ENCODE assay signal across 15 mouse cellular contexts in the genomic region with DNA sequence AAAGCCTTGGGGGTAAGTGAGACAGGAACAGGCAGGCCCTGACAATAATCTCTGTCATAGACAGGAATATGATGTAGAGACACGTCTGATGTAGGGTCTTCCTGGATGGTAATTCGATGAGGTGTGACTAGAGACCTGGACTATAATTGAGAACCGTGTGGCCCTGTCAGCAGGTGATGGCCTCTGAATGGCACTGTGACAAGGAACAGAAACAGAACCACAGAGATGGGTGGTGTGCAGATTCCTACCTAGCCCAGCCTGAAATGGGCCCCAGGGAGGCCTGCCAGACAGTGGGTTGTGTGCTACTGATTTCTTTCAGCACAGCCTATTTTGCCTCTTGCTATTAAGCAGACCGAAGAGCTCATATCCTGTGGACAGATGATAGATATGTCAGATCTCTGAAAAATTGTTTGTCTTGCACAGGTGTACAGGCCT.
DNase-seq lines count a peak whose midpoint lies in the region; ATAC-seq and TF ChIP-seq lines count a peak whose summit lies in the region.
"Had no signal": no experiment of that assay in that cellular context is flagged by ENCODE, and none has a peak within 500 bp of the region (broad histone marks: within the 10 kb centered on the region; RNA-seq: fewer than 3 reads in every experiment).

No protein-coding gene starts in this region.

- no peak overlapping the region for H3K9ac ChIP-seq in heart, embryonic 12.5 days
- no peak overlapping the region for H3K9ac ChIP-seq in lung, embryonic 14.5 days
- no peak overlapping the region for H3K9ac ChIP-seq in embryonic facial prominence, embryonic 15.5 days
- H3K9ac ChIP-seq in stomach, embryonic 15.5 days = no peak overlapping the region
- H3K9ac ChIP-seq in hindbrain, embryonic 12.5 days = no peak overlapping the region

- ATAC-seq in heart, embryonic 12.5 days (ENCODE audit: insufficient number of reproducible peaks, low FRiP score) = peak; percentile 78
- peak; percentile 44; the same call in 1 of the 2 replicates for ATAC-seq in lung, embryonic 14.5 days (ENCODE audit: insufficient read depth)
- 0 out of 2 replicates have a peak, but pooled peaks have one; percentile 4 for ATAC-seq in embryonic facial prominence, embryonic 15.5 days (ENCODE audit: insufficient number of reproducible peaks, low FRiP score, low TSS enrichment, low read depth)
- ATAC-seq in stomach, embryonic 15.5 days (ENCODE audit: insufficient read depth, low FRiP score, low read depth) = 0 out of 2 replicates have a peak, but pooled peaks have one; percentile 43
- ATAC-seq in hindbrain, embryonic 12.5 days (ENCODE audit: low FRiP score) = no peak
- ATAC-seq: forebrain, embryonic 16.5 days had no signal

- no peak for DNase-seq in heart, postnatal 4 days
- DNase-seq in lung, embryonic 14.5 days = no peak
- no peak for DNase-seq in lung, adult 18-20 months
- no peak for DNase-seq in hindbrain, embryonic 10.5 days (ENCODE audit: low spot score)
- DNase-seq: adrenal gland, postnatal 25 days; cerebellum, adult 9-10 months; gastrocnemius, postnatal 14 days; layer of hippocampus, adult 9-11 months; right cerebral cortex, adult 18-20 months had no signal

- H3K4me1 ChIP-seq in heart, embryonic 12.5 days (replicated peaks) = peaks cover 22% of the 10 kb centered on the region
- peaks cover 9% of the 10 kb centered on the region; the same call in 1 of the 2 replicates for H3K4me1 ChIP-seq in lung, embryonic 14.5 days (ENCODE audit: insufficient read depth)
- H3K4me1 ChIP-seq in embryonic facial prominence, embryonic 15.5 days = no peaks in the 10 kb centered on the region
- no peaks in the 10 kb centered on the region for H3K4me1 ChIP-seq in stomach, embryonic 15.5 days
- peaks cover 6% of the 10 kb centered on the region for H3K4me1 ChIP-seq in hindbrain, embryonic 12.5 days
- 0 out of 2 replicates have a peak, but pooled peaks cover 2% of the 10 kb centered on the region for H3K4me1 ChIP-seq in hindbrain, embryonic 10.5 days (replicated peaks)

- peak overlapping the region; percentile 43 for H3K4me2 ChIP-seq in heart, embryonic 12.5 days
- H3K4me2 ChIP-seq in lung, embryonic 14.5 days = no peak overlapping the region
- no peak overlapping the region for H3K4me2 ChIP-seq in embryonic facial prominence, embryonic 15.5 days (replicated peaks)
- no peak overlapping the region for H3K4me2 ChIP-seq in stomach, embryonic 15.5 days
- no peak overlapping the region for H3K4me2 ChIP-seq in hindbrain, embryonic 12.5 days (replicated peaks)

- WGBS in heart, embryonic 12.5 days = 22% methylated on average over 4 of the region's 4 CpGs
- 34% methylated on average over 4 of the region's 4 CpGs for WGBS in lung, embryonic 14.5 days
- WGBS in embryonic facial prominence, embryonic 15.5 days = 53% methylated on average over 4 of the region's 4 CpGs
- 49% methylated on average over 4 of the region's 4 CpGs for WGBS in stomach, embryonic 15.5 days
- WGBS in hindbrain, embryonic 12.5 days = 68% methylated on average over 4 of the region's 4 CpGs
- WGBS in hindbrain, embryonic 10.5 days = 74% methylated on average over 4 of the region's 4 CpGs

- H3K4me3 ChIP-seq in heart, embryonic 12.5 days = no peak overlapping the region
- no peak overlapping the region for H3K4me3 ChIP-seq in lung, embryonic 14.5 days (ENCODE audit: low read depth, low read length)
- no peak overlapping the region for H3K4me3 ChIP-seq in embryonic facial prominence, embryonic 15.5 days (replicated peaks)
- no peak overlapping the region for H3K4me3 ChIP-seq in stomach, embryonic 15.5 days (replicated peaks)
- H3K4me3 ChIP-seq in hindbrain, embryonic 12.5 days = no peak overlapping the region
- H3K4me3 ChIP-seq in hindbrain, embryonic 10.5 days = no peak overlapping the region
- H3K4me3 ChIP-seq: midbrain, embryonic 10.5 days had no signal

- no peaks in the 10 kb centered on the region for H3K36me3 ChIP-seq in heart, embryonic 12.5 days
- no peaks in the 10 kb centered on the region for H3K36me3 ChIP-seq in lung, embryonic 14.5 days (ENCODE audit: insufficient read depth)
- no peaks in the 10 kb centered on the region for H3K36me3 ChIP-seq in embryonic facial prominence, embryonic 15.5 days
- no peaks in the 10 kb centered on the region for H3K36me3 ChIP-seq in stomach, embryonic 15.5 days
- no peaks in the 10 kb centered on the region for H3K36me3 ChIP-seq in hindbrain, embryonic 12.5 days
- no peaks in the 10 kb centered on the region for H3K36me3 ChIP-seq in hindbrain, embryonic 10.5 days
- H3K36me3 ChIP-seq: midbrain, embryonic 10.5 days had no signal

- peak overlapping the region; percentile 76 for H3K27ac ChIP-seq in heart, embryonic 12.5 days (ENCODE audit: poor library complexity, severe bottlenecking)
- H3K27ac ChIP-seq in lung, embryonic 14.5 days (ENCODE audit: low read depth) = no peak overlapping the region
- 0 out of 2 replicates have a peak overlapping the region, but pooled peaks have one; percentile 17 for H3K27ac ChIP-seq in embryonic facial prominence, embryonic 15.5 days (replicated peaks)
- H3K27ac ChIP-seq in stomach, embryonic 15.5 days = no peak overlapping the region
- H3K27ac ChIP-seq in hindbrain, embryonic 12.5 days = no peak overlapping the region
- no peak overlapping the region for H3K27ac ChIP-seq in hindbrain, embryonic 10.5 days
- H3K27ac ChIP-seq: midbrain, embryonic 10.5 days had no signal

- no peaks in the 10 kb centered on the region for H3K9me3 ChIP-seq in heart, embryonic 12.5 days (replicated peaks)
- no peaks in the 10 kb centered on the region for H3K9me3 ChIP-seq in lung, embryonic 14.5 days (ENCODE audit: low read depth, low read length)
- no peaks in the 10 kb centered on the region for H3K9me3 ChIP-seq in embryonic facial prominence, embryonic 15.5 days (replicated peaks)
- no peaks in the 10 kb centered on the region for H3K9me3 ChIP-seq in stomach, embryonic 15.5 days
- no peaks in the 10 kb centered on the region for H3K9me3 ChIP-seq in hindbrain, embryonic 12.5 days (replicated peaks)
- no peaks in the 10 kb centered on the region for H3K9me3 ChIP-seq in hindbrain, embryonic 10.5 days
- H3K9me3 ChIP-seq: midbrain, embryonic 10.5 days had no signal

- no peak for TF ChIP-seq CTCF in lung, embryonic 14.5 days (IDR thresholded peaks at IDR 0.05; ENCODE audit: low read depth)

- peaks cover 10% of the 10 kb centered on the region; the same call in 1 of the 2 replicates for H3K27me3 ChIP-seq in heart, embryonic 12.5 days (replicated peaks)
- no peaks in the 10 kb centered on the region for H3K27me3 ChIP-seq in lung, embryonic 14.5 days (ENCODE audit: insufficient read depth, low read length)
- H3K27me3 ChIP-seq in embryonic facial prominence, embryonic 15.5 days = no peaks in the 10 kb centered on the region
- no peaks in the 10 kb centered on the region for H3K27me3 ChIP-seq in stomach, embryonic 15.5 days (replicated peaks)
- no peaks in the 10 kb centered on the region for H3K27me3 ChIP-seq in hindbrain, embryonic 12.5 days
- no peaks in the 10 kb centered on the region for H3K27me3 ChIP-seq in hindbrain, embryonic 10.5 days (ENCODE audit: insufficient read depth, poor library complexity, severe bottlenecking)

Comparison
In these comparisons a context has a peak if more than half of its experiments do, and no peak if none do; other contexts are left out.
1. H3K27ac ChIP-seq: peak in heart, embryonic 12.5 days (single experiment) and embryonic facial prominence, embryonic 15.5 days (single experiment); none in lung, embryonic 14.5 days (single experiment), stomach, embryonic 15.5 days (single experiment), hindbrain, embryonic 12.5 days (single experiment) and hindbrain, embryonic 10.5 days (single experiment).